Mouse (Mus musculus) ES-Bruce4 (cell line): ENCODE data around the gene Jam2. TPM values are rescaled to one million over a fixed set of nuclear protein-coding genes. Genes with fewer than 3 reads are reported as not detected.
A peak's percentile ranks its signal among the peaks of the same experiment; 100 is the strongest.

ENCODE experiments used
- H3K27ac ChIP-seq: 2 replicates; pipeline ENCODE4 v1.5.1; 2012; ENCODE audit warnings: low read length, inconsistent platforms; ENCODE audit not compliant: insufficient read depth
- H3K27me3 ChIP-seq: 2 replicates; pipeline ENCODE4 v1.6.1; 2012; ENCODE audit warnings: mild to moderate bottlenecking, low read length, inconsistent platforms; ENCODE audit not compliant: control insufficient read depth, poor library complexity, insufficient read depth, severe bottlenecking
- H3K36me3 ChIP-seq: 2 replicates; pipeline ENCODE4 v1.6.1; 2012; ENCODE audit warnings: inconsistent platforms, mild to moderate bottlenecking, low read length, moderate library complexity; ENCODE audit not compliant: control insufficient read depth, poor library complexity, insufficient read depth, severe bottlenecking
- H3K4me1 ChIP-seq: one replicate; pipeline ENCODE4 v1.8.1; 2011; ENCODE audit warnings: low read length; ENCODE audit not compliant: control insufficient read depth, insufficient read depth
- H3K4me3 ChIP-seq: 2 replicates; pipeline ENCODE4 v1.5.1; 2011; ENCODE audit warnings: low read depth, mild to moderate bottlenecking, low read length
- H3K9ac ChIP-seq: 2 replicates; pipeline ENCODE4 v1.6.1; 2012; ENCODE audit warnings: low read depth, mild to moderate bottlenecking, inconsistent platforms; ENCODE audit not compliant: poor library complexity, severe bottlenecking
- H3K9me3 ChIP-seq: replicated peaks from 2 replicates; pipeline ENCODE4 v1.6.1; 2012; ENCODE audit warnings: mild to moderate bottlenecking, low read length, inconsistent platforms; ENCODE audit not compliant: control insufficient read depth, poor library complexity, insufficient read depth, severe bottlenecking
- CTCF ChIP-seq: IDR thresholded peaks from one replicate; pipeline ENCODE4 v1.8.1; 2011; ENCODE audit warnings: low read depth, low read length
- EP300 ChIP-seq: IDR thresholded peaks from 2 replicates; pipeline ENCODE4 v1.6.1; 2011; ENCODE audit warnings: low read depth, low read length; ENCODE audit not compliant: insufficient read depth
- POLR2A ChIP-seq: IDR thresholded peaks from one replicate; pipeline ENCODE4 v1.8.1; 2011; ENCODE audit warnings: low read length; ENCODE audit not compliant: insufficient read depth
- polyA plus RNA-seq: library from polyadenylated mRNA; stranded (reverse); fragments of >200 nt; gene quantifications from 2 replicates; pipeline ENCODE4 v1.2.4, GENCODE M21; 2011; ENCODE audit warnings: low read depth; ENCODE audit not compliant: missing spikeins, insufficient read depth, insufficient read length

Gene Jam2
- polyA plus RNA-seq, 1 experiment: 43.5 TPM

DNA sequence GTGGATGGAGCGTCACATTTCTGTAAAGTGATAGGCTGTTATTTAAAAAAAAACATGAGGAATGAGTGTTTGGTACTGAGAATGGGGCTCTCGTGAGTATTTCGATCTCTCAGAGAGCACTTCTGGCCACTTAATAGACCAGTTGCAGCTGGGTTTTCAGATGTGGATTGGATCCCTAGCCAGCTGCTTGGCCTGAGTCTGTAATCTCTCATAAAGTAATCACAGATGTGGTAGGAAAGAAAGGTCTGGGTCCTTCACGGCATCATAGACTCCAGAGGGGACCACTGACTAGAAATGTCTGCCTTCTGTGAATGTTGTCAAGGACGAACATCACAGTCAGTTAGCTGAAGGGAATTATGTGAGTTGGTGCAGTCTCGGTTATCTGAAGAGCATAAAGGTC is 4.5 kb downstream of the Jam2 start:
- Histone ChIP-seq H3K27me3 (no peaks in the 10 kb centered on the region), H3K27ac (peak overlapping the region; percentile 98), H3K4me1 (peaks cover 6% of the 10 kb centered on the region), H3K9me3 (no peaks in the 10 kb centered on the region), H3K4me3 (no peak overlapping the region), H3K36me3 (peaks cover 16% of the 10 kb centered on the region), H3K9ac (peak overlapping the region; percentile 31; the same call in 1 of the 2 replicates)
- no peak for TF ChIP-seq EP300
- no peak for TF ChIP-seq POLR2A
- TF ChIP-seq CTCF: no peak

DNA sequence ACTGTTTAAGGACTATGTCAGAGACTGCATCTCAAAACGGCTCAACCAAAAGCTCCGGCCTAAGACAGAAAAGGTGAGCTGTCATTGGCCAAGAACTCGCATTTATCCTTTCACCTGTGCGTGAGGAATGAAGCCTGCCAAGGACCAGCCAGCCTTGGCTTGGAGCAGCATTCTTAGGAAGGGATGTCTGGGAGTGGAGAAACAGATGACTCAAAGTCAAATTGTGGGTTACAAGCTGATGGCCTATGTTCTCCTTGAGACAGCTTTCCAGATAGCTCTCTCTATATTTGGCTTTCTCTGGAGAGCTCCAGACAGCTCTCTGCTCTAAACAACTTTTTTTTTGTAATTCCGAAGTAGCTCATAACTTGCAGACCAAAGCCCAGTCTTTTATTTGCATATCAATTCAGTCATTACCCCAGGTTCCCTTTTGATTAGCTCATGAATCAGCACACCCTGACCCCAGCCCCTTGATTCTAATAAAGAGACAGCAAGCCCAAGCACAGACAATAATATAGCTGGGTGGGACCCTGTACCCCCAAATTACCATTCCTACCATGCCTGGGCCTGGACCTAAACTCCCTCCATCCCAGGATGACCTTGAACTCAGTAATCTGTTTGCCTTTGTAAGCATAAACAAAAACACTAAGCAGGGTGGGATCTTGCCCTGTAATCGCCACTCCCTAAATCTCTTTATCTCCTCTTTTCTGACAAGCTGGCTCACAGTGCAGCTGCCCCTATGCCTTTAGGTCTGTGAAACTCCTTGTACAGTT is 5.1 kb downstream of the Jam2 start:
- peak overlapping the region; percentile 31; the same call in 1 of the 2 replicates for H3K9ac ChIP-seq

GRCm38 (mm10) chr16:84779718-84780117 is 5.8 kb downstream of the Jam2 start:
- H3K9ac ChIP-seq: no peak overlapping the region
- no peaks in the 10 kb centered on the region for H3K9me3 ChIP-seq
- no peaks in the 10 kb centered on the region for H3K27me3 ChIP-seq
- no peak for TF ChIP-seq CTCF
- TF ChIP-seq EP300: peak; percentile 87; the same call in 1 of the 2 replicates
- peak overlapping the region; percentile 98 for H3K27ac ChIP-seq
- peaks cover 11% of the 10 kb centered on the region for H3K4me1 ChIP-seq
- peaks cover 16% of the 10 kb centered on the region for H3K36me3 ChIP-seq
- no peak overlapping the region for H3K4me3 ChIP-seq

More for the DNA sequence above, 5.1 kb downstream of the Jam2 start:
- peaks cover 6% of the 10 kb centered on the region for H3K4me1 ChIP-seq
- no peak overlapping the region for H3K4me3 ChIP-seq
- H3K36me3 ChIP-seq: peaks cover 16% of the 10 kb centered on the region
- H3K9me3 ChIP-seq: no peaks in the 10 kb centered on the region
- H3K27ac ChIP-seq: peak overlapping the region; percentile 98
- TF ChIP-seq POLR2A (no peak), EP300 (peak; percentile 79; the same call in 1 of the 2 replicates), CTCF (no peak)
- H3K27me3 ChIP-seq: no peaks in the 10 kb centered on the region

DNA sequence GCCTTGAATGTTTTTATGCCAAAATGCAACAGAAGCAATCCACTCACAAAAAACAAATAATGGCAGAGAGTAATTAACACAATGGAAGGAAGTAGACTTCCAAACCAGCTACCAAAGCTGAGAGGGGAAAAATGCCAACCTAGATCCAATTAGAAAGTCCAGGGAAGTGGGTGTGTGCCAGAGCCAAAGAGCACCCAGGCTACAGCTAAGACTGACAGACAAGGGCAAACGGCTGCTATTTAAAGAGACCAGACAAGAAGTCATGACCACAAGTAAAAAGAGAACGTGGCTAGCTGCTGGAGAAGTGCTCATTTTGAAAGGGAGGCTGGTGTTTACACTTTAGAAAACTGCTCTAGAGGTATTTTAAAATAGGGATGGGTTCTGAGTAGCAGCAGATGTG is 9.4 kb downstream of the Jam2 start:
- H3K4me3 ChIP-seq: no peak overlapping the region
- peaks cover 15% of the 10 kb centered on the region for H3K36me3 ChIP-seq
- H3K27ac ChIP-seq: peak overlapping the region; percentile 93
- TF ChIP-seq POLR2A (no peak), EP300 (no peak), CTCF (no peak)
- H3K9ac ChIP-seq: peak overlapping the region; percentile 43
- no peaks in the 10 kb centered on the region for H3K9me3 ChIP-seq
- H3K27me3 ChIP-seq: no peaks in the 10 kb centered on the region
- H3K4me1 ChIP-seq: peaks cover 10% of the 10 kb centered on the region

DNA sequence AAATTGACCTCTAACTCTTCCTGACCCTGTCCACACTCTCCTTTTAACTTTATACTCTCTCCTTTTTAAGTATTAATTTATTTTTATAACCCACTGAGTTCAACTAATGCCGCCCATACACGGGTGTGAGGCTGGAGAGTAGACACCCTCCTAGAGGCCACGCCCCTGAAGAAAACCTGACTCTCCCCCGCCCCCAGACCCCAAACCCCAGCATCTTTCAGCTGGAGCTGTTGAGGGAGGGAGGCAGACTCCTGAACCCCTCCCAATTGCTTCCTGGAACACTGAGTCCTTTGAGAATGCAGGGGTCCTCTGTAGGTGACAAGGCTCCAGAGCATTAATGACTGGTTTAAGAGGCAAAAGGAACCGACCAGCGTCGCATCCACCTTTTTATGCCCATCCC is 11.0 kb downstream of the Jam2 start:
- Histone ChIP-seq H3K9me3 (peaks cover 4% of the 10 kb centered on the region), H3K9ac (no peak overlapping the region), H3K4me3 (no peak overlapping the region), H3K36me3 (peaks cover 20% of the 10 kb centered on the region), H3K27me3 (no peaks in the 10 kb centered on the region), H3K27ac (peak overlapping the region; percentile 58; the same call in 1 of the 2 replicates), H3K4me1 (peaks cover 7% of the 10 kb centered on the region)
- TF ChIP-seq EP300 (no peak), CTCF (no peak), POLR2A (no peak)

DNA sequence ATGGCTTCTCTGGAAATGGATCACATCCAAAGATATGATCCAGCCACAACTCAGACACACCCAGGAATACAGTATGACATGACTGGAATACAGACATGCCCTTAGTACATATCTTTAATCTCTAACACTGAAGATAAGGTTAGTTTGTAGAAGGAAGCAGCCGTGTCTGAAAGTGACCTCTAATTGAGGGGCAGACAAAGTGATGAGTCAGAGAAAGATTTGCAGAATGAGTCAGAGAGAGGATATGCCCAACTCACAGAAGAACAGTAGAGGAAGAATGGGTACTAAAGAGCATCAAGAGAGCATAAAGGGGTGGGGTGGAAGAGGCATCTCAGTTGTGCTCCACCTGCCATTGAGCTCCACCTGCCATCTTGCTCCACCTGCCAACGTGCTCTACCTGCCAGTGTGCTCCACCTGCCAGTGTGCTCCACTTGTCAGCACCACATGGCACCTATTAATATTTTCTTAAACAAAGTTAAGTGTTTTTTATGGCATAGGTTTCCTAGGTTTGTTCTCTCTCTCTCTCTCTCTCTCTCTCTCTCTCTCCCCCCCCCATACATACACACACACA is 16.8 kb downstream of the Jam2 start:
- H3K27me3 ChIP-seq: no peaks in the 10 kb centered on the region
- no peak overlapping the region for H3K4me3 ChIP-seq
- peaks cover 9% of the 10 kb centered on the region for H3K9me3 ChIP-seq
- peaks cover 17% of the 10 kb centered on the region for H3K36me3 ChIP-seq
- no peak overlapping the region for H3K27ac ChIP-seq
- H3K9ac ChIP-seq: no peak overlapping the region
- no peak for TF ChIP-seq EP300
- no peak for TF ChIP-seq POLR2A
- TF ChIP-seq CTCF: no peak
- H3K4me1 ChIP-seq: no peaks in the 10 kb centered on the region
